Mouse (Mus musculus) hindbrain, embryonic 15.5 days (tissue): ENCODE results near the gene Ccdc38. TPM values are rescaled to one million over a fixed set of nuclear protein-coding genes. Genes with fewer than 3 reads are reported as not detected.

Source experiments
- ATAC-seq: fragments of 200-750 bp; cut with Nextera tagmentation; 2 replicates; pipeline ENCODE4 v1.8.0; 2017; ENCODE audit warnings: low read depth, moderate number of reproducible peaks, moderate TSS enrichment; ENCODE audit not compliant: low FRiP score
- H3K27ac ChIP-seq: fragments of 300-500 bp; sonication (generic); replicated peaks from 2 replicates; pipeline ENCODE4 v1.5.1; 2015; ENCODE audit warnings: mild to moderate bottlenecking, inconsistent platforms
- H3K27me3 ChIP-seq: fragments of 300-500 bp; sonication (generic); 2 replicates; pipeline ENCODE4 v1.6.1; 2015; ENCODE audit warnings: control low read depth, inconsistent platforms
- H3K36me3 ChIP-seq: fragments of 300-500 bp; sonication (generic); 2 replicates; pipeline ENCODE4 v1.6.1; 2015; ENCODE audit warnings: control low read depth, inconsistent platforms
- H3K4me1 ChIP-seq: fragments of 300-500 bp; sonication (generic); replicated peaks from 2 replicates; pipeline ENCODE4 v1.6.1; 2015; ENCODE audit warnings: control low read depth, inconsistent platforms
- H3K4me2 ChIP-seq: fragments of 300-500 bp; sonication (generic); 2 replicates; pipeline ENCODE4 v1.6.1; 2015; ENCODE audit warnings: moderate library complexity, mild to moderate bottlenecking, inconsistent platforms
- H3K4me3 ChIP-seq: fragments of 300-500 bp; sonication (generic); 2 replicates; pipeline ENCODE4 v1.5.1; 2015; ENCODE audit warnings: mild to moderate bottlenecking, inconsistent platforms
- H3K9ac ChIP-seq: fragments of 300-500 bp; sonication (generic); 2 replicates; pipeline ENCODE4 v1.6.1; 2015; ENCODE audit warnings: inconsistent platforms
- H3K9me3 ChIP-seq: fragments of 300-500 bp; sonication (generic); 2 replicates; pipeline ENCODE4 v1.6.1; 2016; ENCODE audit warnings: control low read depth, inconsistent platforms
- WGBS: fragments of 180-500 bp; shearing (Covaris S2); methylation state at CpG from one replicate; pipeline ENCODE4 v1.1.7; 2015; 5-methylcytosine and 5-hydroxymethylcytosine counted together
- polyA plus RNA-seq: library from polyadenylated mRNA; unstranded; fragments of >200 nt; fragmentation: Nextera tagmentation; extraction: Ambion mirVana; gene quantifications from 2 replicates; pipeline ENCODE4 v1.2.1, GENCODE M21; 2015

Gene Ccdc38
- polyA plus RNA-seq, 1 experiment from 2014 or later = 0.39 TPM

- Histone ChIP-seq H3K4me3 (no peak overlapping the region), H3K27ac (no peak overlapping the region), H3K36me3 (no peaks in the 10 kb centered on the region), H3K9me3 (no peaks in the 10 kb centered on the region), H3K4me1 (no peaks in the 10 kb centered on the region), H3K27me3 (no peaks in the 10 kb centered on the region), H3K4me2 (no peak overlapping the region), H3K9ac (no peak overlapping the region)
- 63% methylated on average over 7 of the region's 7 CpGs for WGBS
- ATAC-seq = no peak
These were observed 80.2 kb downstream of the Ccdc38 start for GRCm38 (mm10) chr10:93620438-93621179.

GRCm38 (mm10) chr10:93623725-93624124 lies 83.3 kb downstream of the Ccdc38 start:
- H3K36me3 ChIP-seq = no peaks in the 10 kb centered on the region
- no peak overlapping the region for H3K27ac ChIP-seq
- 54% methylated on average over 9 of the region's 9 CpGs for WGBS
- no peak overlapping the region for H3K4me2 ChIP-seq
- no peak overlapping the region for H3K4me3 ChIP-seq
- no peak for ATAC-seq
- no peaks in the 10 kb centered on the region for H3K9me3 ChIP-seq
- no peaks in the 10 kb centered on the region for H3K4me1 ChIP-seq
- H3K9ac ChIP-seq = no peak overlapping the region
- H3K27me3 ChIP-seq = no peaks in the 10 kb centered on the region

- Histone ChIP-seq H3K4me1 (no peaks in the 10 kb centered on the region), H3K9ac (no peak overlapping the region), H3K27me3 (no peaks in the 10 kb centered on the region), H3K27ac (no peak overlapping the region), H3K36me3 (no peaks in the 10 kb centered on the region), H3K4me2 (no peak overlapping the region), H3K9me3 (no peaks in the 10 kb centered on the region), H3K4me3 (no peak overlapping the region)
- ATAC-seq = no peak
- 88% methylated on average over 10 of the region's 10 CpGs for WGBS
These were observed 83.7 kb downstream of the Ccdc38 start for GRCm38 (mm10) chr10:93624151-93624550.

GRCm38 (mm10) chr10:93630310-93630709 lies 89.9 kb downstream of the Ccdc38 start:
- Histone ChIP-seq H3K27me3 (no peaks in the 10 kb centered on the region), H3K9me3 (no peaks in the 10 kb centered on the region), H3K4me2 (no peak overlapping the region), H3K36me3 (no peaks in the 10 kb centered on the region), H3K4me3 (no peak overlapping the region), H3K4me1 (no peaks in the 10 kb centered on the region), H3K9ac (no peak overlapping the region), H3K27ac (no peak overlapping the region)
- WGBS = 93% methylated on average over 5 of the region's 5 CpGs
- no peak for ATAC-seq

- Histone ChIP-seq H3K27me3 (no peaks in the 10 kb centered on the region), H3K4me2 (no peak overlapping the region), H3K4me1 (peaks cover 4% of the 10 kb centered on the region; the same call in 1 of the 2 replicates), H3K9ac (no peak overlapping the region), H3K4me3 (no peak overlapping the region), H3K27ac (no peak overlapping the region), H3K36me3 (no peaks in the 10 kb centered on the region), H3K9me3 (no peaks in the 10 kb centered on the region)
- WGBS = 73% methylated on average over 4 of the region's 4 CpGs
- no peak for ATAC-seq
These were observed 91.7 kb downstream of the Ccdc38 start for GRCm38 (mm10) chr10:93632086-93632485.

- ATAC-seq = no peak
- Histone ChIP-seq H3K9ac (no peak overlapping the region), H3K27ac (no peak overlapping the region), H3K4me2 (no peak overlapping the region), H3K4me3 (no peak overlapping the region), H3K4me1 (peaks cover 4% of the 10 kb centered on the region; the same call in 1 of the 2 replicates), H3K36me3 (no peaks in the 10 kb centered on the region), H3K27me3 (no peaks in the 10 kb centered on the region), H3K9me3 (no peaks in the 10 kb centered on the region)
- WGBS = 79% methylated on average over 5 of the region's 5 CpGs
These were observed 93.1 kb downstream of the Ccdc38 start for GRCm38 (mm10) chr10:93633563-93633962.

Other genes starting within 250 kb of the Ccdc38 start
- 8.1 and 8.3 TPM in 2 replicates for gene Elk3, start 229.5 kb upstream of the Ccdc38 start, polyA plus RNA-seq
- gene Lta4h, start 87.2 kb upstream of the Ccdc38 start, polyA plus RNA-seq = 84.7 and 90.2 TPM in 2 replicates
- gene Hal, start 51.9 kb upstream of the Ccdc38 start, polyA plus RNA-seq = 0.14 and 0.20 TPM in 2 replicates
- 0.07 and 0.12 TPM in 2 replicates for gene Amdhd1, start 599 bp upstream of the Ccdc38 start, polyA plus RNA-seq
- 66.0 and 68.2 TPM in 2 replicates for gene Snrpf, start 49.1 kb downstream of the Ccdc38 start, polyA plus RNA-seq
- gene Ntn4, start 100.0 kb downstream of the Ccdc38 start, polyA plus RNA-seq = 0.97 and 1.5 TPM in 2 replicates